ENCODE assay signal across 12 mouse cellular contexts in the genomic region with DNA sequence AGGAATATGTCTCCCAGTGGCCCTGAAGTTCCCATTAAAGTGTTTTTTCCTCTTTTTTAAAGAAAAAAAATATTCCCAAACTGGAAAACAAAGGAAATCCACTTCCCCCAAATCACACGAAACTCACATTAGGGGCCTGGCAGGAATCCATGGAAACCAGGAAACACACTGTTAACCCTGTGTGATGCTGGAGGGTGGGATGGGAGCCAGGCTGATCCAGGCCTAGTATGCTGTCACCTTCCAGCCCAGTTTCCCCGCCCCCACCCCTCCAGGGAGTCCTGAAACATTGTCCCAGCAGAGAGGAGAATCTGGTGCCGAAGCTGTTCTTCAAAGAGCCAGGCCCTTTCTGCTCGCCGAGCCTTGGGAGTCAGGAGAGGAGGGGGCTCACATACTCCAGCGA. TPM values are rescaled to one million over a fixed set of nuclear protein-coding genes. Genes with fewer than 3 reads are reported as not detected.
DNase-seq lines count a peak whose midpoint lies in the region; ATAC-seq and TF ChIP-seq lines count a peak whose summit lies in the region.
"Had no signal": no experiment of that assay in that cellular context is flagged by ENCODE, and none has a peak within 500 bp of the region (broad histone marks: within the 10 kb centered on the region; RNA-seq: fewer than 3 reads in every experiment).

No protein-coding gene starts in this region.

- no peak for ATAC-seq in forebrain, embryonic 13.5 days
- no peak for ATAC-seq in lung, embryonic 15.5 days (ENCODE audit: borderline replicate concordance, extremely low read depth, low FRiP score, low TSS enrichment)
- ATAC-seq: Patski had no signal

- H3K9me3 ChIP-seq in forebrain, embryonic 10.5 days = no peaks in the 10 kb centered on the region
- H3K9me3 ChIP-seq in forebrain, embryonic 13.5 days (replicated peaks) = no peaks in the 10 kb centered on the region
- no peaks in the 10 kb centered on the region for H3K9me3 ChIP-seq in lung, embryonic 15.5 days
- H3K9me3 ChIP-seq: embryonic facial prominence, embryonic 12.5 days; hindbrain, embryonic 15.5 days; midbrain, embryonic 12.5 days had no signal

- no peak overlapping the region for H3K4me3 ChIP-seq in forebrain, embryonic 10.5 days
- H3K4me3 ChIP-seq in forebrain, embryonic 13.5 days = no peak overlapping the region
- H3K4me3 ChIP-seq in lung, embryonic 15.5 days = no peak overlapping the region
- H3K4me3 ChIP-seq in small intestine, adult 2 months (ENCODE audit: low read depth, low read length) = no peak overlapping the region
- H3K4me3 ChIP-seq: embryonic facial prominence, embryonic 12.5 days; hindbrain, embryonic 15.5 days; midbrain, embryonic 12.5 days had no signal

- H3K27me3 ChIP-seq in forebrain, embryonic 10.5 days (ENCODE audit: poor library complexity, severe bottlenecking) = peaks cover 61% of the 10 kb centered on the region
- peaks cover 34% of the 10 kb centered on the region for H3K27me3 ChIP-seq in forebrain, embryonic 13.5 days
- no peaks in the 10 kb centered on the region for H3K27me3 ChIP-seq in lung, embryonic 15.5 days
- H3K27me3 ChIP-seq in small intestine, adult 2 months (ENCODE audit: control insufficient read depth, insufficient read depth, low read length) = no peaks in the 10 kb centered on the region
- H3K27me3 ChIP-seq: Patski had no signal

- peak overlapping the region; percentile 69 for H3K27ac ChIP-seq in forebrain, embryonic 10.5 days
- no peak overlapping the region for H3K27ac ChIP-seq in forebrain, embryonic 13.5 days
- peak overlapping the region; percentile 47; the same call in 1 of the 2 replicates for H3K27ac ChIP-seq in lung, embryonic 15.5 days
- H3K27ac ChIP-seq in small intestine, adult 2 months (ENCODE audit: insufficient read depth, low read depth, low read length) = peak overlapping the region; percentile 87
- H3K27ac ChIP-seq: embryonic facial prominence, embryonic 12.5 days; hindbrain, embryonic 15.5 days; midbrain, embryonic 12.5 days had no signal

- no peak; the same call in 1 of the 2 replicates for TF ChIP-seq POLR2A in small intestine, adult 2 months (IDR thresholded peaks at IDR 0.05; ENCODE audit: low read depth, low read length)

- WGBS in forebrain, embryonic 10.5 days = 44% methylated on average over 6 of the region's 6 CpGs
- WGBS in forebrain, embryonic 13.5 days = 19% methylated on average over 6 of the region's 6 CpGs
- WGBS in lung, embryonic 15.5 days = 20% methylated on average over 6 of the region's 6 CpGs
- 66% methylated on average over 6 of the region's 6 CpGs for WGBS in small intestine, adult 2 months

- no peak for TF ChIP-seq CTCF in small intestine, adult 2 months (IDR thresholded peaks at IDR 0.05; ENCODE audit: extremely low read depth, insufficient read length, insufficient replicate concordance, low read depth, low read length)

- intact Hi-C loops in heart, postnatal 25 days (cut with DNase I) = loop anchor here (5.0 kb wide), 1 partner anchor 41 kb away; no protein-coding TSS in a partner anchor

- no peak for DNase-seq in forebrain, embryonic 10.5 days (ENCODE audit: extremely low spot score, low spot score)
- no peak for DNase-seq in lung, postnatal 25 days (ENCODE audit: low spot score)
- peak; percentile 26 for DNase-seq in heart, postnatal 25 days (ENCODE audit: low spot score)
- DNase-seq in left cerebral cortex, adult 9 months (ENCODE audit: low spot score in 2 of 2) = no peak
- no peak for DNase-seq in frontal cortex, postnatal 25 days (ENCODE audit: low spot score in 2 of 2)

- H3K4me2 ChIP-seq in forebrain, embryonic 13.5 days = no peak overlapping the region
- no peak overlapping the region for H3K4me2 ChIP-seq in lung, embryonic 15.5 days
- H3K4me2 ChIP-seq: embryonic facial prominence, embryonic 12.5 days; hindbrain, embryonic 15.5 days; midbrain, embryonic 12.5 days had no signal

- H3K4me1 ChIP-seq in forebrain, embryonic 10.5 days = peaks cover 49% of the 10 kb centered on the region
- peaks cover 47% of the 10 kb centered on the region for H3K4me1 ChIP-seq in forebrain, embryonic 13.5 days
- H3K4me1 ChIP-seq in lung, embryonic 15.5 days = peaks cover 40% of the 10 kb centered on the region
- peaks cover 65% of the 10 kb centered on the region for H3K4me1 ChIP-seq in small intestine, adult 2 months (ENCODE audit: control insufficient read depth, insufficient read depth, insufficient read length, low read length)

- no peak overlapping the region for H3K9ac ChIP-seq in forebrain, embryonic 13.5 days
- H3K9ac ChIP-seq in lung, embryonic 15.5 days = no peak overlapping the region
- H3K9ac ChIP-seq: embryonic facial prominence, embryonic 12.5 days; hindbrain, embryonic 15.5 days; midbrain, embryonic 12.5 days had no signal

- peaks cover 9% of the 10 kb centered on the region for H3K36me3 ChIP-seq in forebrain, embryonic 10.5 days (replicated peaks)
- H3K36me3 ChIP-seq in forebrain, embryonic 13.5 days (ENCODE audit: poor library complexity, severe bottlenecking) = no peaks in the 10 kb centered on the region
- H3K36me3 ChIP-seq in lung, embryonic 15.5 days = no peaks in the 10 kb centered on the region
- peaks cover 24% of the 10 kb centered on the region for H3K36me3 ChIP-seq in small intestine, adult 2 months (ENCODE audit: control insufficient read depth, insufficient read depth, low read length)
- H3K36me3 ChIP-seq: embryonic facial prominence, embryonic 12.5 days; hindbrain, embryonic 15.5 days; midbrain, embryonic 12.5 days had no signal

RNA-seq across cellular contexts. Expression of gene Casz1, which starts 32.2 kb away (rescaled TPM):
- 4.4 and 4.7 TPM in 2 replicates for polyA plus RNA-seq in forebrain, embryonic 10.5 days (2016; fragmentation: Nextera tagmentation; extraction: Ambion mirVana)
- polyA plus RNA-seq in forebrain, embryonic 13.5 days (2015; fragmentation: Nextera tagmentation; extraction: Ambion mirVana) = 1.3 and 1.9 TPM in 2 replicates
- polyA plus RNA-seq in lung, embryonic 15.5 days (2015; fragmentation: Nextera tagmentation; extraction: Ambion mirVana) = 5.4 and 6.5 TPM in 2 replicates
- 10 to 100 TPM; 42.1 to 44.7 TPM for total RNA-seq in heart, postnatal 25 days (2021)
- 46.4 and 120 TPM in 2 replicates for polyA plus RNA-seq in small intestine, adult 2 months (2012; rRNA removed)
